Mouse (Mus musculus): ENCODE measurements around the gene Klk1b1.
A peak's percentile ranks its signal among the peaks of the same experiment; 100 is the strongest.
"Not testable (repeated sequence)": the region's sequence is repeated elsewhere in the genome, so short reads cannot be mapped to it uniquely, and the experiment has no call there.

The Klk1b1 gene

DNA sequence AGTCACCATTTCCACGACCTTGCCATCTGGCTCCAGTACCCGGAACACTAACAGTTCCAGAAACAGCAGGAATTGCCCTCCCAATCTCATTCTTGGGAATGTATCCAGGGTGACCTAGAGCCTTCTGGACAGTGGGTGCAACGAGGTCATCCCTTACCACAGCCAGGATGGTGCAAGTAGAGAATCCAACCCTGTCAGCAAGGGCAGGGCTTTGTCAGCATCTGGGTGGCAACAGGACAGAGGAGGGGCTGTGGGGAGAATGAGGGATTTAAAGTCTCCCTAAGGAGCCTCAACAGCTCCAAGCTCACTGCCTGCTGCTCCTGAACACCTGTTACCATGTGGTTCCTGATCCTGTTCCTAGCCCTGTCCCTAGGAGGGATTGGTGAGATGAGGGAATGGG lies at the start of gene Klk1b1:
Gene Klk1b1 (plus strand): TSS at position 301 of the 400 bp plus-strand sequence.
- DNase-seq (ENCODE audit: low read depth): no peak

DNA sequence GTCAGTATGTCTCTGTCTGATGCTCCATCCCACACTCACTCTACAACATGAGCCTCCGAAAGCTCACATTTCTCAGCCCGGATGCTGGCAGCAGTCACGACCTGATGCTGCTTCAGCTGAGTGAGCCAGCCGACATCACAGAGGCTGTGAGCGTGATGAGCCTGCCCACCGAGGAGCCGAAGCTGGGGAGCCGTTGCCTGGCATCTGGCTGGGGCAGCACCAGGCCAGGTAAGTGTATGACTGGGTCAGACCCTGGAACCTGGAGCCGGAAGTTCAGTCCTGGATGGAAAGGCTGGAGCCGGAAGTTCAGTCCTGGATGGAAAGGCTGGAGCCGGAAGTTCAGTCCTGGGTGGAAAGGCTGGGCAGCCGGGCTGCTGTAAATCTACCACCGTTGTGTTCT lies 48.1 kb upstream of the Klk1b1 start:
- no peak for DNase-seq (ENCODE audit: low read depth)

DNA sequence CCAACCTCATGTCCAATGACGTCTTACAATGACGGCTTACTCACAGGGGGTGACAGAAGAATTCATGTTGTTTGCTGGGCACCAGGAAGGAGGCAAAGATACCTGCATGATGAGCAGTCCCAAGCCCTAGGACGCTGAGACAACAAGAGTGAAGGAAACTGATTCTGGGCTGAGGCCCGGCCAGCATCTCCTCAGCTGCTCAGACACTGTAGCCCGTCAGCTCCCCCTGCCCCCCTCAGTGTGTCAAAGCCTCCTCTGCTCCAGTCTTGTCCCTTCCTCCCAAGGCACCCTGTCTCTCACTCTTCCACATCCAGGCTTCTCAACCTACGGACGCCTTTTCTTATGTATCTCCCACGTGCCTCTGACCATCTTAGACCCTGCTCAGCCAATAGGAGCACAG lies 47.7 kb upstream of the Klk1b1 start:
- no peak for DNase-seq (ENCODE audit: low read depth)

DNA sequence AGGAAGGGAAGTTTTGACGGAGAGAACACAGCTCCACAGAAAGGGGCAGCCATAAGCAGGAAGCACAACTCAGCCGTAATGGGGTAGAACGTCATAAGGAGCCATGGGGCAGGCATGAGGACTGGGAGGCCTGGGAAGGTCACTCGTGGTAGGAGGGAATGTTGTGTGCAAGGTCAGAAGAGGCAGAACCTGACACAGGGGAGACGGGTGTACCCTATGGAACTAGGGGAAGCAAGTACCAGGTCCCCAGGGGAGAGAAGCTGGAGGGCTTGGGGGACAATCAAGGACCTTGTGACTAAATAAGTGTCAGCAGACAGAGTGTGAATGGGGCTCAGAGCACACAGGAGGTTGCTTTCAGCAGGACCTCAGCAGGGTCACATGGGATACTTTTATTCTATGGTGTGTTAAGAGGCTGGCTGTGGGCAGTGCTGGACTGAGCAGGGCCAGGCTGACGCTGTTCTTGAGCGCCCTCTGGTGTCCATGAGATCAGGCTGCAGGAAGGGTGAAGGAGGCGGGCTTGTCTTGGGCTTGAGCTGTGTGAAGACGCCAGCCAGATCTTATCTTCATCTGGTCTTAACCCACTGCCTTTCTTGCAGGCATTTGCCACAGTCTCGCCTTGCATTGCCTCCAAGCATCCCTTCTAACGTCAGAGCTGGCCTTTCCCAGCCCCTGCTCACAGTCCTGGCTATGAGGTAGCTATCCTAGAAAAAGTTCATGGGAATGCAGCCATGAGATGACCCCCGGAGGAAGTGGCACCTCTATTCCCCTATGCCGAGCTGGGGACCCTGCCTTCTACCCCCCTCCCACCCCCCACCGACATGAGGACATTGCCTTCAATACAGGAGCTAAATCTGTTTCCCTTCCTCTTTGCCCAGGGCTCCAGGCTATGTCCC lies 46.7 kb upstream of the Klk1b1 start:
- DNase-seq (ENCODE audit: low read depth): peak; percentile 28

DNA sequence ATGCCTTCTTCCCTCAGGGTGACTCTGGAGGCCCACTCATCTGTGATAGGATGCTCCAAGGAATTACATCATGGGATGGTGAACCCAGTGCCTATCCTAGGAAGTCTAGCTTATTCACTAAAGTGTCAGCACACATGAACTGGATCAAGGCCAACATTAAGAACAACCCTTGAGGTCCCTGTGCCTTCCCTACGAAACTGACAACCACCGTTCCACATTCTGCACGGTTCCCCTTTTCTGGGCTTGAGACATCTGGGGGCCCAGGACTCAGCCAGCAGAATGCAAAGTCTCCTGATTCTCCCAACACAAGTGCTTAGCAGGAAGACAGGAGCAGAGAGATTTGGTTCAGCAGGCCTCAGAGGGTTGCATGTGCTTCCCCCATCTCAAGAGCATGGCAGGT lies 46.0 kb upstream of the Klk1b1 start:
- DNase-seq (ENCODE audit: low read depth): no peak

DNA sequence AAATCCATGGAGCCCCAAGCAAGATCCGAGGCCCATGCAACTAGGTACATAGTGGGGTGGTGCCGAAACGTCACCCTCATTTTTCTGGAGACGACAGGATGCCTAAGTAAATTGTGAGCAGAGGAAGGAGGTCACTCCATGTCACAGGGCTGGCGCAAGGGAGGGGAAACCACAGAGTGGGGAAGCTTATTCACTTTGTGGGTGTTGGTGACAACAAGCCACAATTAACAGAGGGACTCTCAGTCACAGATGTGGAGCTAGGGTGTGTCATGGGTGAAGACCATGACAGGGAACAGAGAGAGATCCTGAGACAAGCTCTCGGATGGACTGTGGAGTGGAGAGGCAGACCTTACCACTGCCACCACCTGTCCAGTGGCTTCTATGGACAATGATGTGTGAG lies 45.5 kb upstream of the Klk1b1 start:
- no peak for DNase-seq (ENCODE audit: low read depth)

DNA sequence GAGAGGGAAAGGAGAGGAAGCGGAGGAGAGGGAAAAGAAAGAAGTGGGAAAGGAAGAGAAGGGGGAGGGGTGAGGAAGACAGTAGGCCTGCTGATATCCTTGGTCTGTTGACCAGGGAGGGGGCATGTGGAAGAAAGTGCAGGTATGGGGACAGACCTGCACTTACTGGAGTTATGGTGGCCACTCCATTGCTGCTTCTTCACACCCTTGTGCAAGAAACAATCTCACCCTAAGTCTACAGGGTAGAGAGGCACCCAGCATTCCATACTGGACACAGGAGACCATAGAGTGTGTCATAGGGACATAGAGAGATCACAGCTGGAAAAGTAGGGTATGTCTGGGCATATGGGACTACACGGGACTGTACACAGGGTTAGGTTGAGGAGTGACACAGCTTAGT lies 44.6 kb upstream of the Klk1b1 start:
- no peak for DNase-seq (ENCODE audit: low read depth)

DNA sequence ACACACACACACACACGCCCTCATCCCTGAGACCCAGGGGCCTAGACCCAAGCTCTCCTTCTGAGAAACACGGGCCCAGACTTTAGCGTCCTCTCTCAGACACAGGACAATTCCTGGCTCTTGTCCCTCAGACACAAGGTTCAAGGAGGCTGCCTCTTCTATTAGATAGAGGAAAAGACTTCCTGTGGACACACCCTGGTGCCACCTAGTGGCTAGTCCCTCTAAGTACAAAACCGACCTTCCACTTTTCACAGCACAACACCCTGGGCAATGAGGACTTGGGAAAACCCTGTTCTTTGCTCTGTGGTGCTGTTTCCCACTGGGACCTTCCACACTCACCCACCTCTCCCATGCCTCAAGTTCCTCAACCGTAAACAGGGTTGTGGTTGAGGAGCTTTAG lies 40.6 kb upstream of the Klk1b1 start:
- no peak for DNase-seq (ENCODE audit: low read depth)

DNA sequence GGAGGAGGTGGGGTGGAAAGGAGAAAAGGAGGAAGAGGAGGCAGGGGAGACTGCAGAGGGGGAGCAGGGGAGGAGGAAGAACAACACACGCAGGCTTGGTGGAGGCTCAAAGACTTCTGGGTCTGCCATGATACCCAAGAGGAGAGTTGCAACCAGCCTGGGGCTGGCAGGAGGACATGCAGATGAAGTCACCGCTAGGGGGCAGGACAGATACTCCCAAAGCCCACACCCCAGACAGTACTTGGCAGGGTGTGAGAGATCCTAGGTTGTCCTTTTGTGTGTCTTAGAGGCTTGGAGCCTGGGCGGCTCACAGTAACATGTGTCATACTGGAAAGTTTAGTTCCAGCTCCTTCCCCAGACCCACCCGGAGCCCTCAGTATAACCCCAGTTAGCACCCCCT lies 38.0 kb upstream of the Klk1b1 start:
- DNase-seq (ENCODE audit: low read depth): no peak

DNA sequence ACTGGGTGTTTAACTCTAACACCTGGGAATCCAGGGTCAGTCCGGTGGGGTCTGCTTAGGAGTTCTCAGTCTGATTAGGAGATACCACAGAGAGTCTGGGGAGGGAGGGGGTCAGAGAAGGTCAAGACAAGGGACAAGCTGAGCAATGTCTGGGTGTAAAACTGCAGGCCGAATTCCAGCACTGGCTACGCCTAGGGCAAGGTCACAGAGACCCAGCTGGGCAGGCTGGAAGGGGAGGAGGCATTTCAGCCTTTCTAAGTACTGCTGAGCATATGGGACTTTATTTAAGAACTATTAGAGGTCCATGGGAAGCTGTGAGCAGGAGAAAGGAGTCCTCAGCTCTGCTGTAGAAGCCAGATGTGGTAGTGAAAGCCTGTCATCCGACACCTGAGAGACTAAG lies 34.2 kb upstream of the Klk1b1 start:
- DNase-seq (ENCODE audit: low read depth): no peak

DNA sequence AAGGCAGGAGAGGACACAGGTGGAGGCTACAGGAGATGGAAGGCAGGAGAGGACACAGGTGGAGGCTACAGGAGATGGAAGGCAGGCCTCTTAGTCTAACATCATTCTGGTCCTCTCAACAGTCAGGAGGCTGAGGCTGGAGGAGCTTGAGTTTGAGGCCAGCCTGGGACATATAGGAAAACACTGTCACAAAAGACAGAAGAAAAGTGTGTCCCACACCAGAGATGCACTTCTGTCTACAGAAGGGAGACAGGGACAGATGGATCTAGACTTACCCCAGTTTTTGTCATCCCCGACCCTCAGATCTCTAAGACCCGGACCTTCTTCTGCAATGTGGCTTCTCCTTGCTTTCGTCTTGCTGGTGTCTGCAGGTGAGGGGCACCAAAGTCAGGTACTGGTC lies 33.1 kb upstream of the Klk1b1 start, which contains the start of gene Klk15:
Gene Klk15 (plus strand): TSS at position 301 of the 400 bp plus-strand sequence.
- no peak for DNase-seq (ENCODE audit: low read depth)

DNA sequence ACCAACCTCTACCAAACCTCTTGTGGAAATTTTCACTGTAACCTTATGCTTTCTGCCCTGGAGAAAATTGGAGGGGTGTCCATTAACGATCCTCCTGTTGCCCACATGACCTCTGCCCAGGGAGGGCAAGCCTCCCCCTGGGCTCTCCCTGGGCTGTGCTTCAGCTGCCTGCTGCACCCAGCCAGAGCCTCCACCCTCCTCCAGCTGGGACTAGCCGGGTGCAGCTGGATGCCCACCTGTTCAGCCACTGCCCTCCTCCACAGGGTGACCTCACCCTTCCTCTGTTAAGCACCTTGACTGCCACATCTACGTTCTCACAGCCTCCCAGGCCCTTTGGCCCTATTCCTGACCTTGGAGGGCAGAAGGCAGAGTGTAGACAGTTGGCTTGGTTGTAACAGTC lies 31.8 kb upstream of the Klk1b1 start:
- DNase-seq (ENCODE audit: low read depth): no peak

DNA sequence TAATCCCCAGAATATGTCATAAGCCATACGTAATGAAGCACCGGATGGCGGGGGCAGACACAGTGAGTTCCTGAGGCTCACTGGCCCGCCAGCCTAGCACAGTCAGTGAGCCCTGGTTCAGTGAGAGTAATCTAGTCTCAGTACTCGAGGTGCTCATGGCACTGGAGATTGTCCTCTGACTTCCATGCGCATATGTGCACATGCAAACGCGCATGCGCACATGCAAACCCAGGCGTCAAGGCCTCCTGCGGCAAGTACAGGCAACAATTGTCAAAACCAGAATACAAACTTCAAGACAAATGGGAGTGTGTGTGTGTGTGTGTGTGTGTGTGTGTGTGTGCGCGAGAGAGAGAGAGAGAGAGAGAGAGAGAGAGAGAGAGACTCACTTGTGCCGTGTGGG lies 30.0 kb upstream of the Klk1b1 start:
- no peak for DNase-seq (ENCODE audit: low read depth)

DNA sequence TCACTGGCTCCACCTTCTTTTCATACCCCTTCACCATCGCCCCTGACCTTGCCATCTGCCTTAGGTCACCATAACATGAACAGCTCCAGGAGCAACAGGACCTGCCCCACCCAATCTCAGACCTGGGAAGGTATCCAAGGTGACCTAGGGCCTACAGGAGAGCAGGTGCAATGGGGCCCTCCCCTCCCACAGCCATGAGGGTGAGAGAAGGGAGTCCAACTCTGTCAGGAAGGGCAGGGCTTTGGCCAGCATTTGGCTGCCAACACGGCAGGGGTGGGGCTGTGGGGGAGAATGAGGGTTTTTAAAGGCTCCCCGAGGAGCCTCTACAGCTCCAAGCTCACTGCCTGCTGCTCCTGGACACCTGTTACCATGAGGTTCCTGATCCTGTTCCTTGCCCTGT lies 24.3 kb upstream of the Klk1b1 start:
- DNase-seq (ENCODE audit: low read depth): not testable (repeated sequence)

DNA sequence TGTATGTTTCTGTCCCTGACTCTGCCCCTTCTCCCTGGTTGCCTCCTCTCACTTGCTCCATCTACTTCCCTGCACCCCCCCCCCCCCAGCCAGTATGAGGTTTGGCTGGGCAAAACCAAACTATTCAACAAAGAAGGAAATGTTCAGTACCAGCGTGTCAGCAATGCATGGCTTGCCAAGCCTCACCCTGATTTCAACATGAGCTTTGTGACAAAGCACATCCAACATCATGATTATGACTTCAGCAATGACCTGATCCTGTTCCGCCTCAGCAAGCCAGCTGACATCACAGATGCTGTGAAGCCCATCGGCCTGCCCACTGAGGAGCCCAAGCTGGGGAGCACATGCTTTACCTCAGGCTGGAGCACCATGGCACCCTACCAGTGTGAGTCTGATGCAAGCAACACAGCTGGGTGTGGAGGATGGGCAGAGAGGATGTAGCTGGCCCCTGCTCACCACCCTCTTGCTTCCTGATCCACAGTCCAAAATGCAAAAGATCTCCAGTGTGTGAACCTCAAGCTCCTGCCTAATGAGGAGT lies 21.8 kb upstream of the Klk1b1 start:
- no peak for DNase-seq (ENCODE audit: low read depth)

DNA sequence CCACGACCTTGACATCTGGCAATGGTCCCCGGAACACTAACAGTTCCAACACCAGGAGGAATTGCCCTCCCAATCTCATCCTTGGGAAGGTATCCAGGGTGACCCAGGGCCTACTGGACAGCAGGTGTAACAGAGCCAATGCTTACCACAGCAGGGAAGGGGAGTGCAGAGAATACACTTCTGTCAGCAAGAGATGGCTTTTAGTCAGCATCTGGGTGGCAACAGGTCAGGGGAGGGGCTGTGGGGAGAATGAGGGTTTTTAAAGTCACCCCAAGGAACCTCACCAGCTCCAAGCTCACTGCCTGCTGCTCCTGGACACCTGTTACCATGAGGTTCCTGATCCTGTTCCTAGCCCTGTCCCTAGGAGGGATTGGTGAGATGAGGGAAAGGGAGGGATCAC lies 16.2 kb upstream of the Klk1b1 start, which contains the start of gene Klk1b8:
Gene Klk1b8 (plus strand): TSS at position 301 of the 400 bp plus-strand sequence.
- no peak for DNase-seq (ENCODE audit: low read depth)

DNA sequence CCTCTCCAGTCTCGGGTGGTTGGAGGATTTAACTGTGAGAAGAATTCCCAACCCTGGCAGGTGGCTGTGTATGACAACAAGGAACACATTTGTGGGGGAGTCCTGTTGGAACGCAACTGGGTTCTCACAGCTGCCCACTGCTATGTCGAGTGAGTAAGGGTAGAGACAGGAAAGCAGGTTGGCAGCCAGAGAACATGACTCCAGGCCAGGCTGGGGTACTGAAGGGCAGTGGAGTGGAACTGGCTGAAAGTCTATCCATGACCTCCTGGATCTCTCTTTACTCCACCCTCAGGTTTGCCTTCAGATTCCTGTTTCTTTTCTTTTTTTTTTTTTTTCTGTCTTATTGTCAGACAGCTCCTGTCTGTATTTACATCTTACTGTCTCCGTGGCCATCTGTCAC lies 13.8 kb upstream of the Klk1b1 start:
- DNase-seq (ENCODE audit: low read depth): no peak

DNA sequence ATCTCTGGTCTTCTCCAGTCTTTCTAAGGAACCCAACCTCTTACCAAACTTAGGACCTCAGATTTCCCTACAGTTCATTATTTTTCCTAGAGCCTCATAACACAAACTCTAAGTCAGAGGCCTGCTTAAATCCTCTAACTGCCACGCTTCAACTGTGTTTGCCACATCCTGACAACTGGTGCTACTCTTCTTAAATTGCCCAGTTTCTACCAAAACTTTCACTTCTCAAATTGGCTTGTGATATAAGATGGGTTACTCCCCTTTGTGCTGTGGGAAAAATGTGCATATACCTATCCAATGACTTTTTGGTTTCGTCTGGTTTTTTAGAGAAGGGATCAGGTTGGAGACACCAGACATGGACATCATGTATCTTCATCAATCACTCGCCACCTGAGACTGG lies 507 bp downstream of the Klk1b1 start:
- no peak for DNase-seq (ENCODE audit: low read depth)

DNA sequence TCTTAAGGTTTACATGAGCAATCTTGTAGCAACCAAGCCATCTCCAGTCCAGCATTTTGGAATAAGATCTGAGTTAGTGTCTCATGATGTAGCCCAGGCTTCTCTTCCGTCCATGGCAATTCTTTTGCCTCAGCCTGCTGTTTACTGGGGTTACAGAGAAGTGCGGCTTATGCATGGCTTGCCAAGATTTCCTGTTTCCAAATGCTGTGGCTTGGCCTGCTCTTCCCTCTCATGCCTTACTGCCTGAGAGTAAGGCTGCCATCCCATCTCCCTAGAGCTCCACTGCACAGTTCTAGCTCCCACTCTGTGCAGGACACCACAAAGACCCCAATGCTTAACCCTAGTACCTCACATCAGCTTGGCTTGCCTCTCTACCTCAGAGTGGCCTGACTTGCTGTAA lies 1.1 kb downstream of the Klk1b1 start:
- DNase-seq (ENCODE audit: low read depth): no peak

DNA sequence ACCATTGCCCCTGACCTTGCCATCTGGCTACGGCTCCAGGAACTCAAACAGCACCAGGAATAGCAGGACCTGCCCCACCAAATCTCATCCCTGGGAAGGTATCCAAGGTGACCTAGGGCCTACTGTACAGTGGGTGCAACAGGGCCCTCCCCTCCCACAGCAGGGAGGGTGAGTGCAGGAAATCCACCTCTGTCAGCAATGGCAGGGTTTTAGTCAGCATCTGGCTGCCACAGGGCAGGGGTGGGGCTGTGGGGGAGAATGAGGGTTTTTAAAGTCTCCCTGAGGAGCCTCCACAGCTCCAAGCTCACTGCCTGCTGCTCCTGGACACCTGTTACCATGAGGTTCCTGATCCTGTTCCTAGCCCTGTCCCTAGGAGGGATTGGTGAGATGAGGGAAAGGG lies 9.2 kb downstream of the Klk1b1 start, which contains the start of gene Klk1b9:
Gene Klk1b9 (plus strand): TSS at position 301 of the 400 bp plus-strand sequence.
- not testable (repeated sequence) for DNase-seq (ENCODE audit: low read depth)

DNA sequence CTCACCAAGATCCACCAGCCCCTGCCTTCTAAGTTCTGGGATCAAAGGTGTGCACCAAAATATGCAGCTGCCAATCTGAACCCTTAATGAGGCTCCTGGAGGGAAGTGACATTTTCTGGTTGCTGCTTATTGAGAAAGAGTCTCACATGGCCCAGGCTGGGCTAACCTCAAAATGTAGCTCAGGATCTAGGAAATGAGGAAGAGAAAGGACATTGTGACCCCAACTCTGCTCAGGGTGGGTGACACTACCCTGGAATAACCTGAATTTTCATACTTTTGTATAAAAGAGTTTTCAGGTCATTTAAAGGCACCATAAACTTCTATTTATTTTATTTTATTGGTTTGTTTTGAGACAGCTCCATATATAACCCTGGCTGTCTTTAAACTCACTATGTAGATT lies 19.1 kb downstream of the Klk1b1 start:
- DNase-seq (ENCODE audit: low read depth): no peak

DNA sequence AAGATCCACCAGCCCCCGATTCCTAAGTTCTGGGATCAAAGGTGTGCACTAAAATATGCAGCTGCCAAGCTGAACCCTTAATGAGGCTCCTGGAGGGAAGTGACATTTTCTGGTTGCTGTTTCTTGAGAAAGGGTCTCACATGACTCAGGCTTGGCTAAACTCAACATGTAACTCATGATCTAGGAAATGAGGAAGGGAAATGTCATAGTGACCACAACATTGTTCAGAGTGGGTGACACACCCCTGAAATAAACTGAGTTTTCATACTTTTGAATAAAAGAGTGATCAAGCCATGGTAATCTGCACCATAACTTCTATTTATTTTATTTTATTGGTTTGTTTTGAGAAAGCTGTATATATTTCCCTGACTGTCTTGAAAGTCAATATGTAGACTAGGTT lies 28.3 kb downstream of the Klk1b1 start:
- not testable (repeated sequence) for DNase-seq (ENCODE audit: low read depth)

DNA sequence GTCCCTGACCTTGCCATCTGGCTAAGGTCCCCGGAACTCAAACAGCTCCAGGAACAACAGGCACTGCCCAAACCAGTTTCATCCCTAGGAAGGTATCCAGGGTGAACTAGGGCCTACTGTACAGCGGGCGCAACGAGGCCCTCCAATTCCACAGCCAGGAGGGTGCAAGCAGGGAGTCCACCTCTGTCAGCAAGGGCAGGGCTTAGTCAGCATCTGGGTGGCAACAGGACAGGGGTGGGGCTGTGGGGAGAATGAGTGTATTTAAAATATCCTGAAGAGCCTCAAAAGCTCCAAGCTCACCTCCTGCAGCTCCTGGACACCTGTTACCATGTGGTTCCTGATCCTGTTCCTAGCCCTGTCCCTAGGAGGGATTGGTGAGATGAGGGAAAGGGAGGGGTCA lies 29.0 kb downstream of the Klk1b1 start, which contains the start of gene Klk1b11:
Gene Klk1b11 (plus strand): TSS at position 301 of the 400 bp plus-strand sequence.
- not testable (repeated sequence) for DNase-seq (ENCODE audit: low read depth)

Measured in c-Kit-positive CD71-positive TER-119-negative erythroid progenitor cells, embryonic 14.5 days (primary cell).